Mouse (Mus musculus): Measurements from ENCODE around the gene Mob4. TPM values are rescaled to one million over a fixed set of nuclear protein-coding genes. Genes with fewer than 3 reads are reported as not detected.

Mob4 gene
- 165 and 174 TPM in 2 replicates for polyA plus RNA-seq (2015; fragmentation: Nextera tagmentation; extraction: Ambion mirVana)

GRCm38 (mm10) chr1:55130943-55131401 is at the start of gene Mob4:
Gene Mob4, plus strand, starts transcription at chr1:55131231.
- H3K4me1 ChIP-seq, result peaks cover 24% of the 10 kb centered on the region
- peak within 1 kb of the TSS; percentile 62 for H3K4me2 ChIP-seq
- peak within 1 kb of the TSS; percentile 71 for H3K4me3 ChIP-seq
- H3K9me3 ChIP-seq, result no peaks in the 10 kb centered on the region
- peak within 1 kb of the TSS; percentile 95 for H3K27ac ChIP-seq
- no peaks in the 10 kb centered on the region for H3K27me3 ChIP-seq (replicated peaks)
- under 1% methylated on average over 42 of the region's 42 CpGs for WGBS
- ATAC-seq (replicated peaks), result peak; percentile 98
- H3K9ac ChIP-seq, result peak within 1 kb of the TSS; percentile 99
- H3K36me3 ChIP-seq (replicated peaks), result no peaks in the 10 kb centered on the region

GRCm38 (mm10) chr1:55082106-55082505 is 48.9 kb upstream of the Mob4 start:
- Histone ChIP-seq H3K36me3 (replicated peaks) (peaks cover 56% of the 10 kb centered on the region), H3K9me3 (no peaks in the 10 kb centered on the region), H3K4me3 (no peak overlapping the region), H3K27me3 (replicated peaks) (no peaks in the 10 kb centered on the region), H3K9ac (no peak overlapping the region), H3K4me2 (no peak overlapping the region), H3K4me1 (peaks cover 24% of the 10 kb centered on the region), H3K27ac (no peak overlapping the region)
- ATAC-seq (replicated peaks), result no peak
- 71% methylated on average over 1 of the region's 1 CpGs for whole genome bisulfite sequencing

DNA sequence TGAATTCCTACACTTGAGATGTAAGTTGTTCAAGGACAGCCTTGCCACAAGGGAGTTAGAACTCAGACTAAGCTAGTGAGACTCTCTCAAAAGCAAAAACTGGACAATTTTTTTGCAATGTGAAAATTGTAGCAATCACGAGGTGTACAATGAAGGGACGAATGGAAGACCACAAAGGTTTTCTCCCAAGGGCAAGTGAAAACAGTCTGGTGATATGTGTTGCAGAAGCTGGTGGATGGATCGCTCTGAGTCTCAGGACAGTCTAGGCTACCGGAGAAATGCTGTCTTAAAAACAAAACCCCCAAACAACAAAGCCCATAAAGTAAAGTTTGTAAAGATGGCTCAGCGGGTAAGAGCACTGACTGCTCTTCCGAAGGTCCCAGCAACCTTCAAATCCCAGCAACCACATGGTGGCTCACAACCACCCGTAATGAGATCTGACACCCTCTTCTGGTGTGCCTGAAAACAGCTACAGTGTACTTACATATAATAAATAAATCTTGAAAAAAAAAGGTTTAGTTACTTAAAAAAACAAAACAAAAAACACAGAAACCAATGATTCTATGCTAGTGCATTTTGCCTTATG is 45.2 kb upstream of the Mob4 start:
- no peak for ATAC-seq (replicated peaks)
- H3K4me2 ChIP-seq, result peak overlapping the region; percentile 76
- 0 out of 2 replicates have a peak overlapping the region, but pooled peaks have one; percentile 3 for H3K4me3 ChIP-seq
- WGBS, result 55% methylated on average over 7 of the region's 7 CpGs
- no peaks in the 10 kb centered on the region for H3K9me3 ChIP-seq
- peaks cover 40% of the 10 kb centered on the region for H3K4me1 ChIP-seq
- no peak overlapping the region for H3K27ac ChIP-seq
- no peak overlapping the region for H3K9ac ChIP-seq
- H3K36me3 ChIP-seq (replicated peaks), result peaks cover 32% of the 10 kb centered on the region
- H3K27me3 ChIP-seq (replicated peaks), result no peaks in the 10 kb centered on the region

DNA sequence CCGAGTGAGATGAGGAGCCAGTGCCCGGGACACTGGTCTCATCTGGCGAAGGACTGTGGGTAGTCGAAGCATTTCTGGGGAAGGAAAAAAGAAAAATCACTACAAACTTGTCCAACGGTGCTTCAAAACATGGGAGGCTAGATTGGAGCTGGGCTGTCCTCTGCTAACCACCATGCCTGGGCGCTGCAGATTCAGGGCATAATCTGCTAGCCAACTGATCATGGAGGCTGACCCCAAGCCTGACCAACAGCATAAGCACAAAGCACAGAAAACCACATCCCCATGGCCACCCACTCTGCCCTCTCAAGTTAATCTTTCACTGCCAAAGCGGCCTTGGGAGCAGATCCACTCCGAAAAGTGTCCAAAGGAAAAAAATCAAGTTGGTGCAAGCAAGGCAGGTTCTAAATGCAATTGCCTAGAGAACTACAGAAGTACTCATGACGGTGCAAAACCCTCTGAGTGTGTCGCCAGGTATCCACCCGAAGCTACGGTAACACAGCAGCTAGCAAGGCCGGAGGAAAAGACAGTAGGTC is 44.1 kb upstream of the Mob4 start:
- no peak; the same call in 1 of the 2 replicates for ATAC-seq (replicated peaks)

GRCm38 (mm10) chr1:55087401-55087904 is 43.6 kb upstream of the Mob4 start:
- peak; percentile 73 for ATAC-seq (replicated peaks)
- peaks cover 31% of the 10 kb centered on the region for H3K36me3 ChIP-seq (replicated peaks)
- peaks cover 40% of the 10 kb centered on the region for H3K4me1 ChIP-seq
- H3K27me3 ChIP-seq (replicated peaks), result no peaks in the 10 kb centered on the region
- H3K9me3 ChIP-seq, result no peaks in the 10 kb centered on the region
- peak overlapping the region; percentile 76 for H3K4me2 ChIP-seq
- H3K4me3 ChIP-seq, result peak overlapping the region; percentile 92
- peak overlapping the region; percentile 94 for H3K9ac ChIP-seq
- peak overlapping the region; percentile 97 for H3K27ac ChIP-seq
- under 1% methylated on average over 55 of the region's 57 CpGs for WGBS

More for the DNA sequence above, 44.1 kb upstream of the Mob4 start:
- H3K9ac ChIP-seq, result peak overlapping the region; percentile 94
- H3K36me3 ChIP-seq (replicated peaks), result peaks cover 33% of the 10 kb centered on the region
- H3K27ac ChIP-seq, result peak overlapping the region; percentile 97
- peak overlapping the region; percentile 76 for H3K4me2 ChIP-seq
- H3K4me1 ChIP-seq, result peaks cover 40% of the 10 kb centered on the region
- no peaks in the 10 kb centered on the region for H3K27me3 ChIP-seq (replicated peaks)
- no peaks in the 10 kb centered on the region for H3K9me3 ChIP-seq
- peak overlapping the region; percentile 92 for H3K4me3 ChIP-seq
- WGBS, result 2% methylated on average over 13 of the region's 13 CpGs

DNA sequence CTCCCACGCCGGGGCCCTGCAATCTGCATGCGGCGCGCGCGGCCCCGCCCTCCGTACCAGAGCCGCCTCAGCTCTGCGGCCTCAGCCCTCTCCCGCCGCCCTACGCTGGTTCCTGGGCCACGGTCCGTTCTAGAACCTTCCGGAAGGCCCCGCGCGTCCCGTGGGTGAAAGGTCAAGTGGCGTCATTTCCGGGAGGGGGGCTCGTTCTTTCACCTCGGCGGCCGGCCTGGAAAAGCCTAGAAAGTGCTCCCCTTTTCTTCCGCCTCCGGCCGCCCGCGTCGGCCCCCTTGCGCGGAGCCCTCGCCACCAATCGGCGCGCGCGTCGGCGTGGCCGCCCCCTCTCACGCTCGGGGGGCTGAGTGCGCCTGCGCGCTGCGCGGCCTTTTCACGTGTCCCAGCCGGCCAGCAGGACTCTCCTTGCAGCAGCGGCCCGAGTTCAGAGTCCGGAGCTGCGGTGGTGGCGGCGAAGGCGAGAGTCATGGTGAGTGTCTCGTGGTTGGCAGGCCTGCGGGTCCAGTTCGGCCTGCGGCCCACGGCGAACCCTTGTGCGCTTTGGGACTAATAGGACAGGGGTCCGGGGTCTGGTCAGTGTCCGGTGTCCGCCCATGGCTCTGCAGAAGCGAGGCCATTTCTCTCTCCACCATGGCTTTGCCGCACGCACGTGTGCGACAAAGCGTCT is 43.0 kb upstream of the Mob4 start, which contains the start of the genes Hspe1 and Hspd1:
Gene Hspe1 (plus strand): TSS at position 201 of the 679 bp plus-strand sequence.
Gene Hspd1 (minus strand): TSS at position 312 of the 679 bp plus-strand sequence.
- peak within 1 kb of the TSS; percentile 92 for H3K4me3 ChIP-seq
- peak within 1 kb of the TSS; percentile 97 for H3K27ac ChIP-seq
- peak within 1 kb of the TSS; percentile 76 for H3K4me2 ChIP-seq
- no peaks in the 10 kb centered on the region for H3K27me3 ChIP-seq (replicated peaks)
- peak within 1 kb of the TSS; percentile 94 for H3K9ac ChIP-seq
- peaks cover 40% of the 10 kb centered on the region for H3K4me1 ChIP-seq
- WGBS, result under 1% methylated on average over 75 of the region's 76 CpGs
- H3K36me3 ChIP-seq (replicated peaks), result peaks cover 30% of the 10 kb centered on the region
- peak; percentile 96 for ATAC-seq (replicated peaks)
- H3K9me3 ChIP-seq, result no peaks in the 10 kb centered on the region

- Histone ChIP-seq H3K9ac (peak overlapping the region; percentile 94), H3K36me3 (replicated peaks) (peaks cover 22% of the 10 kb centered on the region; the same call in 1 of the 2 replicates), H3K9me3 (no peaks in the 10 kb centered on the region), H3K4me1 (peaks cover 40% of the 10 kb centered on the region), H3K4me2 (peak overlapping the region; percentile 76), H3K27ac (peak overlapping the region; percentile 97), H3K4me3 (peak overlapping the region; percentile 92), H3K27me3 (replicated peaks) (no peaks in the 10 kb centered on the region)
- ATAC-seq (replicated peaks), result no peak; the same call in 1 of the 2 replicates
- 9% methylated on average over 16 of the region's 16 CpGs for WGBS
These were observed 42.2 kb upstream of the Mob4 start for GRCm38 (mm10) chr1:55088611-55089497.

DNA sequence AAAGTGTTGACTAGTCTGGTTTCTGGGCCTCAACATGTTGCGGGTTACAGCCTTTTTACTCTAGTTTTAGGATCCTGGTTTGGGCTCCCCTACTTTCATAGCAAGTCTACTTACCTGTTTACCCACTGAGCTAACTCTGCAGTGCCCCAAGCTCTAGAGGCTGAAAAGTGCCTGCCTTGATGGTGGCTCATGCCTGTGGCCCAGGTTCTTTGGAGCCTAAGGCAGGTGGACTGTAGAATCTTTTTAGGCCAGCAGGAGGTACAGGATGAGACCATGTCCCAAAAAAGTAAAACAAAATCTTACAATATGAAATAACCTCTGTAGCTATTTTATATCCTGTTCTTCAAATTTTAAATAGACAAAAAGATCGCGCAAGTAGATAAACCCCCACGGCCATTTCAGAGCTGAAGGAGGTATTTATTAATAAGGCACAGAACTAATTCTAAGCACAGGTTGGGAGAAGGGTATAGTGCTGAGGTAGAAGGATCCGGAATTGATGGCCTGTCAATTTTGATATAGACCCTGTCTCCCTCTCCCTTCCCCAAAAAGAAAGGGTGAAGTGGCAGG is 41.5 kb upstream of the Mob4 start:
- peaks cover 17% of the 10 kb centered on the region; the same call in 1 of the 2 replicates for H3K36me3 ChIP-seq (replicated peaks)

GRCm38 (mm10) chr1:55092056-55092455 is 39.0 kb upstream of the Mob4 start:
- WGBS, result 86% methylated on average over 2 of the region's 2 CpGs
- peaks cover 15% of the 10 kb centered on the region; the same call in 1 of the 2 replicates for H3K36me3 ChIP-seq (replicated peaks)
- no peaks in the 10 kb centered on the region for H3K9me3 ChIP-seq
- H3K4me1 ChIP-seq, result peaks cover 17% of the 10 kb centered on the region
- H3K9ac ChIP-seq, result no peak overlapping the region
- ATAC-seq (replicated peaks), result no peak
- H3K27me3 ChIP-seq (replicated peaks), result no peaks in the 10 kb centered on the region
- H3K4me2 ChIP-seq, result no peak overlapping the region
- no peak overlapping the region for H3K4me3 ChIP-seq
- H3K27ac ChIP-seq, result no peak overlapping the region

More for the DNA sequence above, 41.5 kb upstream of the Mob4 start:
- H3K4me1 ChIP-seq, result peaks cover 40% of the 10 kb centered on the region
- peak overlapping the region; percentile 76 for H3K4me2 ChIP-seq
- no peaks in the 10 kb centered on the region for H3K9me3 ChIP-seq
- WGBS, result 93% methylated on average over 5 of the region's 5 CpGs
- peak overlapping the region; percentile 29; the same call in 1 of the 2 replicates for H3K9ac ChIP-seq
- H3K4me3 ChIP-seq, result no peak overlapping the region
- no peak overlapping the region for H3K27ac ChIP-seq
- ATAC-seq (replicated peaks), result no peak
- H3K27me3 ChIP-seq (replicated peaks), result no peaks in the 10 kb centered on the region

DNA sequence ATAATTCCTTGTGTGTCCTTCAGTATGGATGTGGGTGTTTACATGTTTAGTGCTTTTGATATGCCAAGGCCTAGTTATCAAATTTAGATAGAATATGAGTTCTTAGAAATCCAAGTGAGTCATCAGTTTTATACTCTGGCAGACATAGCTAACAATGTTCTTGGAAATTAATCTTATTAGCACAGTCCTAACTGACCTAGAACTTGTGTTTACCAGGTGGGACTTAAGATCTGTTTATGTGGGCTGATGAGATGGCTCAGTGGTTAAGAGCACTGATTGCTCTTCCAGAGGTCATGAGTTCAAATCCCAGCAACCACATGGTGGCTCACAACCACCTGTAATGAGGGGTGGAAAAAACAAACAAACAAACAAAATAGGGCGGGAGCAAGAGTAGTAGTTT is 38.6 kb upstream of the Mob4 start:
- Histone ChIP-seq H3K27ac (no peak overlapping the region), H3K27me3 (replicated peaks) (no peaks in the 10 kb centered on the region), H3K4me2 (no peak overlapping the region), H3K9ac (no peak overlapping the region), H3K4me1 (peaks cover 16% of the 10 kb centered on the region), H3K36me3 (replicated peaks) (peaks cover 15% of the 10 kb centered on the region; the same call in 1 of the 2 replicates), H3K9me3 (no peaks in the 10 kb centered on the region), H3K4me3 (no peak overlapping the region)
- WGBS, result 85% methylated on average over 1 of the region's 1 CpGs
- no peak for ATAC-seq (replicated peaks)

DNA sequence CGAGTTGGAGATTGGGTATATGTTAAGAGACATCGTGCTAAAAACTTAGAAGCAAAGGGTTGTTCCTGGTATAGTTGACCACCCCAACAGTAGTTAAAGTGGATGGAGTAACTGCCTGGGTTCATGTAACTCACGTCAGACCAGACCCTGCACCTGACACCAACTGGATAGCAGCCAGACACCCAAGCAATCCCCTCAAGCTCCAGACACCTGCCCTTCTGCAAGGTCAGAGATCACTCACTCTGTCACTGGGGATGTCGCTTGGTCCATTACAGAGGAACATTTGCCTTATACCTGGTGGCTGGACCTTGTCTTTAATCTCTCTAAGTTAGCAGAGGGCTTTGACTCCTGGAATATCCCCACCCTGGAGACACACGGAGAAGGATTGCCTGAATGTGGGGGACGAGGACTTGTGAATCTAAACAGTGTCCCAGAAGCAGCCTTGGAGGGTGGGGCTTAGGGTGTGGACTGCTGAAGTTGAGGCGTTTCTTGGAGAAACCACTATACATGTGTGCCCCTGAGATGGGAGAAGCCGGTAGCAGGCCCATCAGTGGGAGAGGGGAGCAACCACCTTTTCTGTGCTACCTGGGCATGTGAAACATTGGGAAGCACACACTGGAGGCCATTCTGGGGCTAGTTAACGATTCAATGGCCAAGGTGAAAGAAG is 24.0 kb upstream of the Mob4 start:
- no peak overlapping the region for H3K4me2 ChIP-seq
- H3K27me3 ChIP-seq (replicated peaks), result no peaks in the 10 kb centered on the region
- no peaks in the 10 kb centered on the region for H3K36me3 ChIP-seq (replicated peaks)
- no peaks in the 10 kb centered on the region for H3K9me3 ChIP-seq
- no peak overlapping the region for H3K9ac ChIP-seq
- H3K27ac ChIP-seq, result no peak overlapping the region
- 91% methylated on average over 9 of the region's 9 CpGs for WGBS
- H3K4me3 ChIP-seq, result no peak overlapping the region
- ATAC-seq (replicated peaks), result no peak
- no peaks in the 10 kb centered on the region for H3K4me1 ChIP-seq
